Comparison of ENCODE assay signal across 24 mouse cellular contexts in genomic region chr10:78214371-78214770, GRCm38 (mm10).
"Had no signal": no experiment of that assay in that cellular context is flagged by ENCODE, and none has a peak within 500 bp of the region (broad histone marks: within the 10 kb centered on the region; RNA-seq: fewer than 3 reads in every experiment).

No protein-coding gene starts in this region.

- H3K9me3 ChIP-seq: limb, embryonic 12.5 days; limb, embryonic 15.5 days; lung, embryonic 15.5 days; megakaryocyte, embryonic 14.5 days; midbrain, embryonic 10.5 days; midbrain, embryonic 13.5 days; neural tube, embryonic 13.5 days; stomach, embryonic 15.5 days had no signal

- H3K4me1 ChIP-seq: limb, embryonic 12.5 days; limb, embryonic 15.5 days; lung, embryonic 15.5 days; midbrain, embryonic 10.5 days; midbrain, embryonic 13.5 days; neural tube, embryonic 13.5 days; stomach, embryonic 15.5 days had no signal

- H3K27me3 ChIP-seq: limb, embryonic 12.5 days; limb, embryonic 15.5 days; lung, embryonic 15.5 days; megakaryocyte, embryonic 14.5 days; midbrain, embryonic 13.5 days; neural tube, embryonic 13.5 days; stomach, embryonic 15.5 days had no signal

- H3K27ac ChIP-seq: hindbrain, postnatal 0 days; left cerebral cortex, adult 2 months; limb, embryonic 12.5 days; limb, embryonic 15.5 days; lung, embryonic 15.5 days; midbrain, embryonic 10.5 days; midbrain, embryonic 13.5 days; neural tube, embryonic 13.5 days; stomach, embryonic 15.5 days had no signal

- H3K4me2 ChIP-seq: limb, embryonic 12.5 days; limb, embryonic 15.5 days; lung, embryonic 15.5 days; midbrain, embryonic 13.5 days; neural tube, embryonic 13.5 days; stomach, embryonic 15.5 days had no signal

- ATAC-seq: hindbrain, postnatal 0 days; inflammation-experienced regulatory T-cells, adult 6 months; intestine, embryonic 16.5 days; midbrain, embryonic 13.5 days; midbrain, embryonic 16.5 days had no signal

- DNase-seq: kidney, adult 18-20 months; kidney, adult 9 months; kidney, postnatal 14 days; kidney, postnatal 4 days; lung, adult 18-20 months; lung, postnatal 10 days; lung, postnatal 36 days; retina, postnatal 1 day; spleen, adult 18-20 months; thymus, postnatal 25 days had no signal

- H3K4me3 ChIP-seq: left cerebral cortex, adult 2 months; limb, embryonic 12.5 days; limb, embryonic 15.5 days; lung, embryonic 15.5 days; midbrain, embryonic 10.5 days; midbrain, embryonic 13.5 days; myocyte; neural tube, embryonic 13.5 days; stomach, embryonic 15.5 days had no signal

- H3K9ac ChIP-seq: limb, embryonic 12.5 days; limb, embryonic 15.5 days; lung, embryonic 15.5 days; midbrain, embryonic 13.5 days; neural tube, embryonic 13.5 days; stomach, embryonic 15.5 days had no signal
